Mouse (Mus musculus): ENCODE results near the gene Gtpbp8. TPM values are rescaled to one million over a fixed set of nuclear protein-coding genes. Genes with fewer than 3 reads are reported as not detected.

Gtpbp8 gene
- total RNA-seq (2021) = 19.8 and 24.2 TPM in 2 replicates
- long read RNA-seq, transcript Gtpbp8-204 (6 exons, 3,415 nt) = major isoform, 19 of 26 reads
- long read RNA-seq, partial matches to known transcripts = 2 of 26 reads
- long read RNA-seq, other reads (novel, unspliced or antisense) = 3 of 26 reads

DNA sequence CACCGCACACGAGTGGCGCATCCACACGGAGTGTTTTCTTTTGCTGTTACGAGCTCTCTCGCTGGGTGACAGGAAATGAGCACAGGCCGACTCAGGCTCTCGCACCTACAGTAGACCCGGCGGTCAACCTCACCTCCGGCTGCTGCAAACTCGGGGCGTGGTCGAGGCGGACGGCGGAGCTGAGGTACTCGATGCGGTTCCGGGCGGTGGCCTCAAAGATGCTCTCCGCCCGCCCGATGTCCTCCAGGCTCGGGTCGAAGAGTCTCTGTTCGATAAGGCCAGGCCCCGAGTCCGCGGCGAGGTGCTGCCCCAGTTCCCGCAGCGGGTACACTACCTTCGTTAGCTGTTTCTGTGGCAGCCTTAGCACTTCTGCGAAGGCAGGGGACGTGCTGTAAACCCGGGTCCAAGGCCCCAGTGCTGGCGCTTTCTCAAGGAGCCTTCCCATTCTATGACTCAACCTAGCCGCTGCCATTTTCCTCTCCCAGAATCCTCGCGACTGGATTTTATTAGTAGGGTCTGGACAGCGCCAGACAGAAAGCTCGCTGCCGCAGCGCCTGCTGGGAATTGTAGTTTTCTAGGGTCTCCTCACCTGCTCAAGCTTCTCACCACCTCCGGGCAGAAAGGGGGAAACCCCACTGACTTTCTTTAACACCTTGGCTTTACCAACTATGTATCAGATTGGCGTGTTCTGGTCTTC, at the start of gene Gtpbp8:
Gtpbp8 (minus strand) TSS at position 498 of the 697 bp plus-strand sequence.
- DNase-seq = peak; percentile 79

DNA sequence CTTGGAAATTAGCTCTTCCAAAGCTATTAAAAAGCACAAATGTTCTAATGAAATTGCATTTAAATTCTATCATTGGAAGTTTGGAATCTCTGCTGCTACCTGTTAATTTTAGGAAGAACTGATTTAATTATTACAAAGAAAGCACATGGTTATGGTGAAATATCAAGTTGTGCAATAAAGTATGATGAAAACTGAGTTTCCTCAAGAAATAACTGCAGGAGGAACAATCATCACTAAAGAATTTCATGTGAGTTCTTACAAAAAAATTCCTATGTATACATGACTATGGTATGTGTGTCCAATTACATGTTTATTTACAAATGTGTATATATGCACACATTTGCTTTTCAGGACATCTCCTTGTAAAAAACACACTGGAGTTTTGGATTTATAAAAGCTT, 48.3 kb upstream of the Gtpbp8 start:
- no peak for DNase-seq

DNA sequence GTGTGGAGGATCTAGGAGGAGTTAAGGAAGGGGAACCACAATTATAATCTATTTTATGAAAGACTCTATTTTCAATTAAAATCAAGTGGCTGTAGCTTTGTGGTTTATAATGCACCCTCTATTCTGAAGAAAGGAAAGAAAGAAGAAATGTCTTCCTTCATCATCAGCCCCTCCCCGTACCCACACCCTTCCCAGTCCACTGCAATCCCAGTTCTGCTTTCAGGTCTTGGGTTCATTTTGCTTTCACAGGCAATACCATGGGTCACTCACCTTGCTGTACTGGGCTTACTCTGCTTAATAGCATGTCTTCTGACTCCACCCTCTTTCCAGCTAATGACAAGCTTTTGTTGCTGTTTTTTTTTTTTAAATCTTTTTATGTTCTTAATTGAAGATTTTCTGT, 40.8 kb upstream of the Gtpbp8 start:
- DNase-seq = no peak

DNA sequence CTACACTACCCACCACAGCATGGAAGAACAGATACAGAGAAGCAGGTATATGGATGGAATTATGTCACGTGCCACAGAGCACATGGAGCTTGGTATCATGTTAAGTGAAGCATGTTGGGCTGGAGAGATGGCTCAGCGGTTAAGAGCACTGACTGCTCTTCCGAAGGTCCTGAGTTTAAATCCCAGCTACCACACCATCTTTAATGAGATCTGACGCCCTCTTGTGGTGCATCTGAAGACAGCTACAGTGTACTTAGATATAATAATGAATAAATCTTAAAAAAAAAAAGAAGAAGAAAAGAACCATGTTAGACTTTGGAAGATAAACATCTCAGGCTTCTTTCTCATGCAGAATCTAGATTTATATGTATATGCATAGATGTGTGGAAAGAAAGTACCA, 34.6 kb upstream of the Gtpbp8 start:
- no peak for DNase-seq

DNA sequence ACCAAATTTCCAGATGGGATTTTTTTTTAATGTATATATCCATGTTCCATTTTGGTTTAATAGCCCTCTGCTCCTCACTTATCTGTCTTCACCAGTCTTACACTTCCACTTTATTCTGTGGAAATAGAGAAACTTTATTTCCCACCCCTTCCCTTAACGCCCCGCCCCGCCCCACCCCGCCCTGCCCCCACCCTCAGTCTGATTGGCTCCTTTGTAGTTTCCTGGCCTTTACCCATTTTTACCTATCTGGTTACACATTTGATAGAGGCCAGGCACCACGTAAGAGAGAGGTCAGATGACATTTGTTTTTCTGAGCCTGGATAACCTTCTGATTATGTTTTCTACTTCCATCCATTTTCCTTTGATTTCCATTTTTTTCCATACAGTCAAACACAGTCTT, 33.3 kb upstream of the Gtpbp8 start:
- DNase-seq = no peak

DNA sequence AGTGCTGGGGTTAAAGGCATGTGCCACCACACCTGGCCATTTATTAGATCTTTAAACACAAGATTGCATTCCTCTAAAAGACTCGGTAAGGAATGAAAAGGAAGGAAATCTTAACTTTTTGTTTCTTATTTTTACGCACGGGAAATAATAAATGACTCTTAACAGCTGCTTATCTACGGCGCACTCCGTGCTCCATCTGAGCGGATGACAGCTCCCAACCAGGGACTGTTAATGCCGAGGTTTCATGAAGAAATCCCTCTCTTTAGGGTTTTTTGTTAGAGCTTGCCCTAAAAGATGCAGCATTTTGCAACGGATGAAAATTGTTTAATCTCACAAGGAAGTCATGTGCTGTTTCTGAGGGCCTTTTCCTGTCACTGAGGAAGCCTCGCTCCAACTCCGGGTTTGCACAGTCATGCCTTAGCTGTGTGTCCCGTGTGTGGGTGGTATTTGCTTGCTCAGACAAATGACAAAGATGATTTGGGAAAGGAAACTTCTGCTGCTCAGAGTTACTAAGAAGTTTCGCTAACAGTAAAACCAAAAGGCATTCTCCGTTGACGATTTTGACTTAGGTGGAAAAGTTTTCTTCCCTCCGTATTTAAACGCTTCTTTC, 32.5 kb upstream of the Gtpbp8 start:
- no peak for DNase-seq

DNA sequence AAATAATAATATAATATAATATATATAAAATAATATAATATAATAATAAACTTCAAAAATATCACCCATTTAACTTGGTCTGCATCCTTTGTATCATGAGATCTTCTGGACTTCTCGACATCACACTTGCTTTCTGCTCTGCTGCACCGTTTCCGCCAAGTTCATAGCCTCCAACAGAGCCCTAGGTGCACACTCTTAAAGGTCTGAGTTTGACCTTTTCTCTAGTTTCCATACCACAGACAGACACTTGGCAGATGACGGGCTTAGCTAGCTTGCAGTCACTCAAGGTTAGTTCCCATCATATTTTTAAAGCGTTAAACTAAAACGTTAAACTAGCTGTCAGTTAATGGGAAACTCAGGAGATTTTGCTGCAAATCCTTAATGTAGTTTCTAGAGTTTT, 28.0 kb upstream of the Gtpbp8 start:
- no peak for DNase-seq

DNA sequence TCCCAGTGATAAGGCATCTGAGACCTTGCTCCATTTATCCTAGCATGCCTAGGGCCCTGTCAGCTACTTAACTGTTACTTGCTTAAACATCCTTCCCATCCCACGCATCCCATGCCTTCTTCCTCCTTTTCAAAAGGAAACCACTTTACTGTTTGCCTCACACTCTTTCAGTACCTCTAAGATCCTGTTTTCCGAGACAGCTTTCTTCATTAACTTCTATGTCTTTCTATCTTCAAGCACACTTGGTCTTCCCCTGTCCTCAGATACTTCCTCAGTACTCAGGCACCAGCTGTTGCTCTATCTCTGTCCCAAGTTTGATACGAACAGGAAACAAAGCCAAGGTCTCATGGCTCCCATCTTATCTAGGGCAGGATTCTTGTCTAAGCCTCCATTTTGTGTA, 27.5 kb upstream of the Gtpbp8 start:
- DNase-seq = no peak

DNA sequence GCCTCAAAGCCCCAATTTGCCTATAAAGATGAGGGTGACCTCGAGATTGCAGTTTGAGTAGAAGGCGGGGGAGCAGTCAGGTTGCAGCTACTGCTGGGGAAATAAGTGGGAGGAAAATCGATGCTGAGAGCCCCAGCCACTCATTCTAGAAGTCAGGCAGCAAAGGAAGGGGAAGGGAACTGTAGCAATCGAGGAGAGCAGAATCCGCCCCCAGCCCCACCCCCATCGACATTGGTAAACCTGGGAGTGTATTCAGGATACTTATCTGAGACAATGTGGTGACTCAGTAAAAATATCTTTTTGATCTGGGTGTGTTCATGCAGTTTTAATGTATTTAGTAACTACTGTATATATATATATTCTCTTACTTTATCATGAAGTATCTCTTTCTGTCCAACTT, 26.4 kb upstream of the Gtpbp8 start:
- no peak for DNase-seq

DNA sequence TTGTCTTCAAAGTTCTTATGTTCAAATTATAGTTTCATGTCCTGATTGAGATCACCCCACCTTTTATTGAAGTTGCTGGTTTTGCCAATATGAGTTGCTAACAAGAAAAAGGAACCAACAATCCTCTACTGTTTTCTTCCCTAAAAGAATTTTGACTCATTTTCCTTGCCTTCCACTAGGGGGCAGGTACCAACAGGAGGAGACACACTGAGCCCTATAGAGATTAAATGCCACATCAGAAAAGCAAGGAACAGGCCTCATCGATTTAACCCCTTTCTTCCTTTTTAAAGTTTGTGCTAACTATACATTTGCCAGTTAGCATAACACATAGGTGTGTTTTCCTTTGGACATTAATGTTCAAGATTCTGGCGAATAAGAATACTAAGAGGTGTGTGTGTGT, 21.8 kb upstream of the Gtpbp8 start:
- DNase-seq = no peak

DNA sequence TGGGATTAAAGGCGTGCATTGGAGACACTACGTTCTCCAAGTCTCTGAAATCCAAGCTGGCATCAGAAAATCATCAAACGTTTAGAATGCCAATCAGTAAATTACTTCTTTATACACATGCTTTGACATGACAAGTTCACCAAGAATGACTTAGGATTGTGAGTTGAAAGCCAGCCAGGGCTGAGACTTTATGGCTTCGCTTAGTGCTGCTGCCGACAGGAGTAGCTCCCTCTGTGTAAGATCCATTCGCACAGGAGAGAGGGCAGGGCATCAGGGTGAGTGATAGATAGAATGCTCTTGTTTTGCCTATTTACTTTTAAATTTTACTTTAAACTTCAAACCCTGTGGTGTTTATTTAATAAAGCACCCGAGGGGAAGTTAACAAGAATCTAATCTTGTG, 21.3 kb upstream of the Gtpbp8 start:
- no peak for DNase-seq

DNA sequence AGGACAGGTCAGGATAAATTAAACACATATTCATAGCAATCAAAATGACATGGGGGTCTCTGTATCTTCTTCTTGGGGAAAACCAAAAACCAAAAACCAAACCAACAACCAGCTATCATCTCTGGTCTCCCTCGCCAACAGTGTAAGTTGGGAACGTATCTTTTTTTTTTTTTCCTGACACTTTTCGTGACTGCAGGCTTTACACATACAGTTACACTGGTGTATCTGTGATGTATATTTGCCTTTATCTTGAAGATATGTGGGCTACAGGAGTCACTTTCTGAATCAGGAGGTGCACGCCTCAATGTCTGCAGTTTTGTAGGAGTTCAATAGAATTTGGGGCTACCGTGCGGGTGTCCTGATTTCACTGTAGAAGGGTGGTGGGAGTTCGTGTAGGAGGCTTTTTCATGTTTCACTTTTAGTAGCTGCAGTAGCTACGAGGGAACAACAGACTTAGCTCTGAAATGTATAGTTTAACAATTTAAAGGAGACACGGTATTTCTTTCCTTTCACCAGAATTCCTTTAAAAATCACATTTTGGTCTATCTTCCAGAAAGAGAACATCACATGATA, 20.2 kb upstream of the Gtpbp8 start:
- no peak for DNase-seq

DNA sequence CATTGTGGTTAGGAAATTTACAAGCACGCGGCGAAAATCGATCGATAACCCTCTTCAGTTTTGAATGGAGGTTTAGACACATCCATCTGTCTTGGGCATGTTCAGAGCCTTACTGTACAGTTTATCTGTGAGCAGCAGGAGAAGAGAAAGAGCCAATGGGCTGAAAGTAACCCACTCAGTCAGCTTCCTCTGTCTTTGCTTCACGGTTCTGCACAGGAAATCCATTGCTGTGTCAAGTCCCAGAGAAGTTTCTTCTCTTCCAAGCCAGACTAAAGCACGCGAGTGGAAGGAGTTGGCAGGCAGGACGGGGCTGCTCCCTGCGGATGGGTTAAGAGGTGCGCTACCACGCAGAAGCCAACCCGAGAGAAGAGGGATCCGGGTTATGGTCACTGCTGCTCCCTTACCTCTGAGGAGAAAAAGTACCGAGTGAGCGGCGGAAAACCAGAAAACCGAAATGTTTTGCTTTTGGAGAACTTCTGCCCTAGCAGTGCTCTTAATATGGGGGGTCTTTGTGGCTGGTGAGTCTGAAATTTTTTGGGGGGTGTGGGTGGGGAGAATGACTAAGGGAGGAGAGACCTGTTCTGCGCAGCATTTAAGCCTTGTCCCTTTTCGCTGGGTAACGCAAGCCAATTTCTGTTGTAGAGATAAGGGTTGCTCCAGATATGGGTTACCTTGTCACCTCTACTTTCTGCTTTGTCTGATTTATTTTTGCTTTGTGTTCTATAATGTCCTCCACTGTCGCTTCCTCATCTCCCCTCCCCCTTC, 19.6 kb upstream of the Gtpbp8 start, which contains the start of gene Cd200r1:
Cd200r1 (plus strand) TSS at position 182 of the 765 bp plus-strand sequence.
- DNase-seq = no peak

DNA sequence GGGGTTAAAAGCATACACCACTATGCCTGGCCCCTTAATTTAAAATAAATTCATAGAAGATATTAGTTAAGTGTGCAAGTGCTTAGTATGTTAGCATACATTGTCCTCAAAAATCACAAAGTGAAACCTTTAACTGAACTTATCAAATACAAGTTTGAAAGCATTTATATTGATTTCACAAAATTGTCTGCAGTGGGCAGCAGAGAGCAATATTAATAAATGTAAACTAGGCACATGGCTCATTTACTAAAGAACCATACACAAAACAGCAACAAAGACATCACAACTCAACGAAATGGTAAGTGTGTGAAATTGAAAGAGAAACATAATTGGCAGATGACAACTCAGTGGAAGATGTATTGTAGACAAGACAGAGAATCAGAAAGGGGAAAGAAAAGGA, 15.6 kb upstream of the Gtpbp8 start:
- DNase-seq = no peak

DNA sequence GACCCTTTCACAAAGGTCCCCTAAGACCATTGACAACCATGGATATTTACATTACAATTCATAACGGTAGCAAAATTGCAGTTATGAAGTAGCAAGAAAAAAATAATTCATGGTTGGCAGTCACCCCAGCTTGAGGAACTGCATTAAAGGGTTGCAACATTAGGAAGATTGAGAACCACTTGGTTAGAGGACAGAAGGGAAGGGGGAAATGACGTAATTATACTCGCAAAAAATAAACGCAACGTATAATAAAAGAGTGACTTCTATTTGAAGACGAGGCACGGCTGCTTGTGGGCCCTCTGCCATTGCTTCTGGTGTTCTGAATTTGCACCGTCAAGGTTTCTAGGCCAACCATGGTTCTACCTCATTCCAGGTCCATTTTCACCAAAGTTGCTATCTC, 11.5 kb upstream of the Gtpbp8 start:
- DNase-seq = no peak

DNA sequence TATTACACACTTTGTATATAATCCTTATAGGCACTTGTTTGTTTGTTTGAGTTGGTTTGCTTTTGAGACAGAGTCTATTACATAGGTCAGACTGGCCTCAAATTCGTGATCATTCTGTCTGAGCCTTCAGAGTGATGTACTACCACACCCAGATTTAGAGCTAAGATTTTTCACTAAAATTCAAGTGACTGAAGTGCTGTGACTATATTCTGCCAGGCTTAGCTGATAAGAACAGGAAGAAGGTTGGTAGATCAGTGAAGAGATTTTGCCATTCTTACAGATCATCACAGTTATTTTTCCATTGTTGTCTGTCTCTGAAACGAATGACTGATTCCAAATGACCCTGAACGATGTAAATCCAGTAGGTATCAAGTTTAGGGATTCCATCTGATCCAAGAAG, 1.8 kb upstream of the Gtpbp8 start:
- no peak for DNase-seq

DNA sequence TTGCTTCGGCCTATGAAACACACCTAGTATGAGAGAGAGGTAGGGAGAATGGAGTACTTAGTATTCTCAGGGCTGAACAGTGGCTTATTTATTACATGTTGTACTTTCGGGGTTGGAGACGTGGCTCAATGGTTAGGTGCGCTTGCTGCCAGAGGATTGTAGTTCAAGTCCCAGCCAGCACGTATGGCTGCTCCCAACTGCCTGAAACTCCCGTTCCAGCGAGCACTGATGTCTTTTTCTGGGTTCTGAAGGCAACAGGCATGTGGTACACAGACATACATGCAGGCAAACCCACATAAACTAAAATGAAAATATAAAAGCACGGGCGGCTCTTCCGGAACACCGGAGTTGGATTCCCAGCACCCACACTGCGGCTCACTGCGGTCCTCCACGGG, 695 bp downstream of the Gtpbp8 start:
- no peak for DNase-seq

DNA sequence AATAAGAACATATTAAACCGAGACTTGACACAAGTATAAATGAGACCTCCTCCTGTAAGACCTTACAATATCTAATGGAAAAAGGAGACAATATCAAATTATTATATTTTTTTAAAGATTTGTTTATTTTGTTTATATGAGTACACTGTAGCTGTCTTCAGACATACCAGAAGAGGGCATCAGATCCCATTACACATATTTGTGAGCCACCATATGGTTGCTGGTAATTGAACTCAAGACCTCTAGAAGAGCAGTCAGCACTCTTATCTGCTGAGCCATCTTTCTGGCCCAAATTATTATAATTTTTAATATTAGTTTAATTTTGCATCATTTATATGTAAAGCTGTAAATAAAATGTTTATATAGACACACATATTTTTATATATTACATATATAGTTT, 3.4 kb downstream of the Gtpbp8 start:
- no peak for DNase-seq

DNA sequence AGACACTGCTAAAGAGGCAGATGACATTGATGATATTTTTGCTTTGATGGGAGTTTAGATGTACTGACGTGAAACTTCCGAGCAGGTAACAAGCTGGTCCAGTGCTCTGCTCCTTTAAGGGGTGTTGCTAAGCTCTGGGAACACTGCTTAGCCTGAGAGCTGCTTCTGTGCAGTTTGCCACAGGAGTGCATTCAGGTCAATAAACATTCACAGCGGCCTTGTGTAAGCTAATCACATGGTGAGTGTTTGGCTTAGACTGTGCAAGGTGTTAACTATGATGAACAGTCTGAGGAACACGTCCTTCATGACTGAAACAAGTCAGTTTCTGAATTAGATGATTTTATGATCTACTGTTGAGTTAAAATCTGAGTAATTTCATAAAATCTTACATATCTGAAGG, 10.0 kb downstream of the Gtpbp8 start:
- no peak for DNase-seq

DNA sequence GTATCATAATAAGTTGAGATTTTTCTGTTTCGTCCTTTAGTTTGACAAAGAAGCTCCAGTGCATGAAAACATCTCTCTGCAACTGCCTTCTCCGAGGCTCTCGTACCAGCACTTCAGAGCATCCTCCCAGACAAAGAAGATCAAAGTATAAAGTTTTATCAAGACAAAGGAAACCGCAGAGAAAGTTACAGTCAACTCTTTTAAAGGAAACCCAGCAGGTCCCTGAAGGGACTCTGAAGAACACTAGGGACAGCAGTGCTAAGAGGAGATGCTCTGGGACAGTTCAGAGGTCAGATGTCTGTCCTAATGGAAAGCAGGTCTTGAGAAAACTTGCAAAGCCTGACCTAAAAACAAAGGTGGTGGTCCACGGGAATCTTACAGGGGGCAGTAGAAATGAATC, 10.5 kb downstream of the Gtpbp8 start:
- no peak for DNase-seq

DNA sequence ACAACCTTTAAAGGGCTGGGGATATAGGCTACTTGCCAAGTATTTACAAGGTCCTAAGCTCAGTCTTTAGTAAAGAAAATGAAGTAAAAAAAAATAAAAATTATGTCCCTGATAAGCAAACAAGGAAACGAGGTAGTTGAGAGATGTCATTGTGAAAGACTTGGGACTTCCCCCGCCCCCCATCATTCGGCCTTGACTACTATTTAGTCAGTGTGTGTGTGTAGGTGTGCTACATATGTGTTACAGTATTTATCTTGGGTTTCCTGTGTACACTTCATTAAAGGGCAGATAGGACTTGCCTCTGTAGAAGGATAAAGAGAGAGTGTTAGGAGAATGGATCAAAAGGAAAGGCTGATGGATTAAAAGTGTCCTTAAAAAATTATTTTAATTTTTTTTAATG, 12.1 kb downstream of the Gtpbp8 start:
- no peak for DNase-seq

DNA sequence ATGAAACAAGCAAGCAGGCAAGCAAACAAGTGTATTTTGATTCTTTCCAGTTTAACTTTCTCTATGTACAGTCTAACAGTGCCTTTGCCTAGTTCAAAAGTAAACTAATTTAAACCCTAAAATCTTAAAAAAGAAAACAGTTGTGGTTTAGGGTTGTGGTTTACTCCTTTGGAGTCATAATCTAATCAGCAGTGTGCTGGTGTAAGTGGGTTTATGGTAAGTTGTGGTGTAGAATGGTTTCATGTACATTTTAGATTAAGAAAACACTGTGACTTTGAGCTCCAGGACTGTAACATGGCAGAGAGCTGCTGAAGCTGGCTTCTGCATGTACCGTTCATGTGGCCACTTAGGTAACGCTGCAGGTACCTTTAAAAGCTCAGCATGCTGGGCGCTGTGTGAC, 18.6 kb downstream of the Gtpbp8 start:
- no peak for DNase-seq
